Mouse (Mus musculus) MEL (cell line): ENCODE measurements around the gene Cadm2. TPM values are rescaled to one million over a fixed set of nuclear protein-coding genes. Genes with fewer than 3 reads are reported as not detected.

Experiments used
- DNase-seq: peaks from one replicate; pipeline ENCODE4 v3.0.0; 2011; ENCODE audit warnings: low read depth, low spot score
- H3K27ac ChIP-seq: 2 replicates; pipeline ENCODE4 v1.5.1; 2012; ENCODE audit warnings: low read depth, mild to moderate bottlenecking, control low read depth, low read length, moderate library complexity; ENCODE audit not compliant: control insufficient read depth
- H3K27me3 ChIP-seq, 2 experiments: fragments of 150-350 bp in 1 of 2; sonication (generic) in 1 of 2; 2 replicates each; pipeline ENCODE4 v1.6.1; 2012; ENCODE audit warnings: low read length in 2 of 2, mild to moderate bottlenecking in 2 of 2, improper control_type of control experiment in 1 of 2, moderate library complexity in 1 of 2; ENCODE audit not compliant: insufficient read depth in 2 of 2, control insufficient read depth in 1 of 2
- H3K36me3 ChIP-seq, 2 experiments: 2 replicates each; pipeline ENCODE4 v1.6.1; 2012 to 2014; ENCODE audit warnings: low read length in 2 of 2, improper control_type of control experiment in 1 of 2, inconsistent platforms in 1 of 2, mild to moderate bottlenecking in 1 of 2; ENCODE audit not compliant: insufficient read depth in 2 of 2, control insufficient read depth in 1 of 2
- H3K4me1 ChIP-seq, 2 experiments: fragments of 150-350 bp in 1 of 2; sonication (generic) in 1 of 2; 2 replicates each; pipeline ENCODE4 v1.6.1; 2012; ENCODE audit warnings: low read length in 2 of 2, improper control_type of control experiment in 1 of 2, mild to moderate bottlenecking in 1 of 2; ENCODE audit not compliant: insufficient read depth in 2 of 2, control insufficient read depth in 1 of 2
- H3K4me3 ChIP-seq, 2 experiments: fragments of 150-350 bp in 1 of 2; sonication (generic) in 1 of 2; 2 replicates each; pipeline ENCODE4 v1.5.1; 2012; ENCODE audit warnings: low read depth in 2 of 2, low read length in 2 of 2, mild to moderate bottlenecking in 2 of 2, moderate library complexity in 2 of 2, control low read depth in 1 of 2, improper control_type of control experiment in 1 of 2; ENCODE audit not compliant: control insufficient read depth in 1 of 2, insufficient read depth in 1 of 2
- H3K79me2 ChIP-seq: 2 replicates; pipeline ENCODE4 v1.6.1; 2012; ENCODE audit warnings: mild to moderate bottlenecking, low read length, moderate library complexity; ENCODE audit not compliant: control insufficient read depth, poor library complexity, insufficient read depth
- H3K9ac ChIP-seq: 2 replicates; pipeline ENCODE4 v1.6.1; 2012; ENCODE audit warnings: low read depth, mild to moderate bottlenecking, control low read depth, low read length, moderate library complexity; ENCODE audit not compliant: control insufficient read depth, poor library complexity, severe bottlenecking
- H3K9me3 ChIP-seq: fragments of 150-350 bp; sonication (generic); replicated peaks from 2 replicates; pipeline ENCODE4 v1.6.1; 2012; ENCODE audit warnings: mild to moderate bottlenecking, low read length, improper control_type of control experiment, moderate library complexity; ENCODE audit not compliant: insufficient read depth
- BHLHE40 ChIP-seq: IDR thresholded peaks from 2 replicates; pipeline ENCODE4 v1.6.1; 2012; ENCODE audit warnings: low read depth, mild to moderate bottlenecking, inconsistent platforms, low read length, improper control_type of control experiment, borderline replicate concordance
- CHD1 ChIP-seq: IDR thresholded peaks from 2 replicates; pipeline ENCODE4 v1.6.1; 2012; ENCODE audit warnings: low read depth, mild to moderate bottlenecking, inconsistent platforms, low read length, improper control_type of control experiment
- EP300 ChIP-seq, 2 experiments: IDR thresholded peaks; 2 replicates each; pipeline ENCODE4 v1.6.1; 2011; ENCODE audit warnings: improper control_type of control experiment in 2 of 2, low read length in 2 of 2, low read depth in 1 of 2, mild to moderate bottlenecking in 1 of 2
- GATA1 ChIP-seq: IDR thresholded peaks from 2 replicates; pipeline ENCODE4 v1.6.1; 2011; ENCODE audit warnings: low read depth, low read length, improper control_type of control experiment
- HCFC1 ChIP-seq: IDR thresholded peaks from 2 replicates; pipeline ENCODE4 v1.6.1; 2012; ENCODE audit warnings: low read depth, mild to moderate bottlenecking, inconsistent platforms, low read length, improper control_type of control experiment, moderate library complexity
- JUND ChIP-seq: IDR thresholded peaks from 2 replicates; pipeline ENCODE4 v1.6.1; 2011; ENCODE audit warnings: low read depth, mild to moderate bottlenecking, improper control_type of control experiment, low read length
- KAT2A ChIP-seq: conservative IDR thresholded peaks from 2 replicates; pipeline ENCODE4 v1.6.1; 2012; ENCODE audit warnings: low read depth, low read length, improper control_type of control experiment, inconsistent platforms
- MAX ChIP-seq: IDR thresholded peaks from 2 replicates; pipeline ENCODE4 v1.6.1; 2011; ENCODE audit warnings: low read length, improper control_type of control experiment
- MAZ ChIP-seq: IDR thresholded peaks from 2 replicates; pipeline ENCODE4 v1.6.1; 2012; ENCODE audit warnings: low read depth, mild to moderate bottlenecking, inconsistent platforms, low read length, improper control_type of control experiment
- MEF2A ChIP-seq: IDR thresholded peaks from 2 replicates; pipeline ENCODE4 v1.6.1; 2014; ENCODE audit warnings: low read depth, mild to moderate bottlenecking, inconsistent platforms, low read length, improper control_type of control experiment; ENCODE audit not compliant: poor library complexity, insufficient replicate concordance, severe bottlenecking; ENCODE audit errors: extremely low read depth
- MXI1 ChIP-seq: IDR thresholded peaks from 2 replicates; pipeline ENCODE4 v1.6.1; 2011; ENCODE audit warnings: mild to moderate bottlenecking, low read depth, low read length, improper control_type of control experiment
- NELFE ChIP-seq: IDR thresholded peaks from 2 replicates; pipeline ENCODE4 v1.6.1; 2011; ENCODE audit warnings: low read depth, low read length, improper control_type of control experiment
- POLR2AphosphoS5 ChIP-seq: IDR thresholded peaks from 2 replicates; pipeline ENCODE4 v1.6.1; 2012; ENCODE audit warnings: low read depth, borderline replicate concordance, mild to moderate bottlenecking, inconsistent platforms, low read length, moderate library complexity, mixed read lengths
- TCF12 ChIP-seq: IDR thresholded peaks from 2 replicates; pipeline ENCODE4 v1.6.1; 2014; ENCODE audit warnings: low read depth, mild to moderate bottlenecking, inconsistent platforms, low read length, improper control_type of control experiment, moderate library complexity
- UBTF ChIP-seq: IDR thresholded peaks from 2 replicates; pipeline ENCODE4 v1.6.1; 2012; ENCODE audit warnings: low read depth, mild to moderate bottlenecking, inconsistent platforms, low read length, improper control_type of control experiment, moderate library complexity, borderline replicate concordance; ENCODE audit not compliant: insufficient read depth
- USF2 ChIP-seq, 2 experiments: IDR thresholded peaks; 2 replicates each; pipeline ENCODE4 v1.6.1; 2011 to 2012; ENCODE audit warnings: improper control_type of control experiment in 2 of 2, low read length in 2 of 2, borderline replicate concordance in 1 of 2, inconsistent platforms in 1 of 2, low read depth in 1 of 2, mild to moderate bottlenecking in 1 of 2; ENCODE audit not compliant: insufficient read depth in 1 of 2
- ZC3H11A ChIP-seq: IDR thresholded peaks from 2 replicates; pipeline ENCODE4 v1.6.1; 2012; ENCODE audit warnings: low read depth, mild to moderate bottlenecking, inconsistent platforms, low read length, improper control_type of control experiment
- ZNF384 ChIP-seq: IDR thresholded peaks from 2 replicates; pipeline ENCODE4 v1.6.1; 2012; ENCODE audit warnings: low read depth, mild to moderate bottlenecking, inconsistent platforms, low read length, improper control_type of control experiment
- polyA plus RNA-seq, 2 experiments: library from polyadenylated mRNA; stranded (reverse) in 1 of 2; unstranded in 1 of 2; fragments of >175 nt in 1 of 2; fragments of >200 nt in 1 of 2; gene quantifications; 2 replicates each; pipeline versions ENCODE4 v1.2.1 to v1.2.4; 2012; ENCODE audit warnings: low replicate concordance in 2 of 2, low read depth in 1 of 2; ENCODE audit not compliant: insufficient read length in 2 of 2, insufficient read depth in 1 of 2, missing spikeins in 1 of 2
- total RNA-seq: library from RNA; depleted of rRNA; stranded (reverse); fragments of 300-350 nt; gene quantifications from 2 replicates; pipeline ENCODE4 v1.2.3, GENCODE M21; 2012

Cadm2 gene
- total and polyA plus RNA-seq, 3 experiments = not detected

DNA sequence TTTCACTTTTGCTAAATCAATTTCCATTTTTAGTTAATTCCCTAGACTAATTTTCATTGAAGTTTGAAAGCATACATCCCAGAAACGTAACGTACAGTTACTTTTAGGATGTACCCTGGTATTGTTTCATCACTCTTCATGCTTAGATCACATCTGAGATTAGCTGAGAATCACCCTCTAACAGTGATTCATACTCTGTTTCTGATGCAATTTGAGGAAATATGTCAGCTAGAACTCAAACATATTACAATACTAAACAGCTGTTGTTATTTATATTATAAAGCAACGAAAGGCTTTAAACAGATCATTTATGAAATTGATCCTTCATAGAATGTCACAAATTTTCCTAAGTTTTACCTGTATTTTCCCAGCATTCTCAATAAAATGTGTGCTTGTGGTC, 336.0 kb downstream of the Cadm2 start:
- DNase-seq = no peak
- H3K9ac ChIP-seq = no peak overlapping the region
- no peak overlapping the region for H3K4me3 ChIP-seq
- no peaks in the 10 kb centered on the region for H3K9me3 ChIP-seq
- no peaks in the 10 kb centered on the region for H3K27me3 ChIP-seq
- TF ChIP-seq CHD1 (no peak), MAZ (no peak), JUND (no peak), KAT2A (no peak), MEF2A (no peak), USF2 (IDR thresholded peaks at IDR 0.05; ENCODE audit: borderline replicate concordance in 1 of 2, insufficient read depth in 1 of 2, low read depth in 1 of 2, low read length in 2 of 2) (no peak), ZNF384 (no peak), NELFE (no peak), HCFC1 (no peak), BHLHE40 (no peak)
- no peak overlapping the region for H3K27ac ChIP-seq
- H3K4me1 ChIP-seq = no peaks in the 10 kb centered on the region; a peak in 1 of 4 replicates
- peaks cover 0 to 4% of the 10 kb centered on the region in 2 experiments; a peak in 2 of 4 replicates for H3K36me3 ChIP-seq
- no peaks in the 10 kb centered on the region for H3K79me2 ChIP-seq

DNA sequence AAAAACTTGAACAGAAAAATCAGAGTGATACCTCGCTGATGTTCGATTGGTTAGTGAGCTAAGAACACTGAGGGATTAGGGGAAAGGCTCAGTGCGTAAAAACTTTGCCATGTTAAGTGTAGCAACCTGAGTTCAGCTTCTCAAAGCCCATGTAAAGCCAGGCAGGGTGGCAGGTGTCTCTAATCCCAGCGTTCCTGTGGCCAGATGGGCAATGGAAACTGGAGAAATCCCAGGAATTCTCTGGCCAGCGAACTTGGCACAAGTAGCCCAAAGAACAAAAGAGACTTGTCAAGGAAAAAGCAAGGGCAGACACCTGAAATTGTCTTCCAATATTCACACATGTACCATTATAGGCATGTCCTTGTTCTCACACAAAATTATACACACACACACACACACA, 377.1 kb downstream of the Cadm2 start:
- H3K79me2 ChIP-seq = no peaks in the 10 kb centered on the region
- H3K27me3 ChIP-seq = no peaks in the 10 kb centered on the region
- H3K9me3 ChIP-seq = no peaks in the 10 kb centered on the region
- no peak overlapping the region for H3K27ac ChIP-seq
- DNase-seq = no peak
- no peaks in the 10 kb centered on the region for H3K36me3 ChIP-seq
- no peak overlapping the region for H3K9ac ChIP-seq
- TF ChIP-seq EP300 (IDR thresholded peaks at IDR 0.05; ENCODE audit: low read depth in 1 of 2, low read length in 2 of 2) (no peak), POLR2AphosphoS5 (no peak), MEF2A (no peak), GATA1 (no peak), UBTF (no peak), TCF12 (no peak), ZC3H11A (no peak), MAX (no peak), MXI1 (no peak)
- TF ChIP-seq, all 39 proteins: peak for 0
- H3K4me3 ChIP-seq = no peak overlapping the region
- no peaks in the 10 kb centered on the region for H3K4me1 ChIP-seq
